Mouse (Mus musculus) kidney, postnatal 14 days (tissue): ENCODE data around the gene G3bp2.
A peak's percentile ranks its signal among the peaks of the same experiment; 100 is the strongest.
"Not testable (repeated sequence)": the region's sequence is repeated elsewhere in the genome, so short reads cannot be mapped to it uniquely, and the experiment has no call there.

Experiments used
- DNase-seq: peaks from one replicate; pipeline ENCODE4 v3.0.0; 2022; ENCODE audit warnings: mixed read lengths

G3bp2 gene

DNA sequence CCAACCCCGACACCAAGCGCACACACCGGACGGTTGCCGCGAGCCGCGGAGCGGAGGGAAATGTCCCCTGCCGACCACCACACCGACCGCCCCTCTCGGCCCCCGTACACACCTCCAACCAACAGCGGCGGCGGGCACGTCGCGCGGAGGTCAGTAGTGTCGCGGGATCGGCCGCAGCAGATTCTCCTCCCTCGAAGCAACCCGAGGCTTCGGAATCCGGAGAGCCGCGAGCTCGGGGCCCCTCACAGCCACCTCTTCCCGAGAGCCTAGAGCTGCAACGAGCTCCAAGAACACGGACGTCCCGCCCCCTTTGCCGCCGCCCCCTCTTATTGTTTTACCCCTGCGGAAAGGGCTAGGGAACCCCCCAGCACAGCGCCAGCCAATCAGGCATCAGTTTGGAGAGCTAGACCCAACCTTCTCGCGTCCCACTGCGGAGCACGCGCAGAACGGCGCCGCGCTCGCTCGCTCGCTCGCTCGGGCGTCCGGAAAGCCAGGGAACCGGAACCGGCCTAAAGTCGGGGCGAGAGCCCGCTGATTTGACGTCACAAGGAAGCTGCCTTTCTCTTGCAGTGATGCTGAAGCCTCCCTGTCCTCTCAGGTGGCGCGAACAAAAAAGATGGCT is at the start of gene G3bp2:
Gene G3bp2 (minus strand): TSS at position 303 of the 622 bp plus-strand sequence.
- DNase-seq: peak; percentile 98

DNA sequence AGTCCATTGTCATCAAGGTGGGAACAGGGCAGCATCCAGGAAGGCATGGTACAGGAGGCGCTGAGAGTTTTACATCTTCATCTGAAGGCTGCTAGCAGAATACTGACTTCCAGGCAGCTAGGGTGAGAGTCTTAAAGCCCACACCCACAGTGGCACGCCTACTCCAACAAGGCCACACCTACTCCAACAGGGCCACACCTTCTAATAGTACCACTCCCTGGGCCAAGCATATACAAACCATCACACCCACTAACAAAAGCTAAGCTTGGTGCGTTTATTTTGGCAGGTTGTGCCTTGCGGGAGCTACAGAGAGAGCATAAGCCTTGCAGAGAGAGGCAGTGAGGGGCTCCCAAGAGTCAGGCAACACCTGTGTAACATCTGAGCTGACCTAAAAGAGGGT is 49.5 kb upstream of the G3bp2 start:
- DNase-seq: not testable (repeated sequence)

DNA sequence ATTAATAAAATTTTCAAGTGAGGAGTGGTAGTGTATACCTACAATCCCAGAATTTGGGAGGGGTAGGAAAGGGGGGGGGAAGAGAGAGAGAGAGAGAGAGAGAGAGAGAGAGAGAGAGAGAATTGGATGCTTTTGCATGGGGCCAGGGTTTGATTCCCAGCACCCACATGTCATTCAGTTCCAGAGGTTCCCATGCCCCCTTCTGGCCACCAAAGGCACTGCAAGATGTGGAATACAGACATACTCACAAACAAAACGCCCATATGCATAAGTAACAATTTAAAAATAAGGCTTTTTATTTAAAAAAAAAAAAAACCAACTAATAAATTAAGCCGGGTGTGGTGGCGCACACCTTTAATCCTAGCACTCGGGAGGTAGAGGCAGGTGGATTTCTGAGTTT is 48.6 kb upstream of the G3bp2 start:
- DNase-seq: no peak

DNA sequence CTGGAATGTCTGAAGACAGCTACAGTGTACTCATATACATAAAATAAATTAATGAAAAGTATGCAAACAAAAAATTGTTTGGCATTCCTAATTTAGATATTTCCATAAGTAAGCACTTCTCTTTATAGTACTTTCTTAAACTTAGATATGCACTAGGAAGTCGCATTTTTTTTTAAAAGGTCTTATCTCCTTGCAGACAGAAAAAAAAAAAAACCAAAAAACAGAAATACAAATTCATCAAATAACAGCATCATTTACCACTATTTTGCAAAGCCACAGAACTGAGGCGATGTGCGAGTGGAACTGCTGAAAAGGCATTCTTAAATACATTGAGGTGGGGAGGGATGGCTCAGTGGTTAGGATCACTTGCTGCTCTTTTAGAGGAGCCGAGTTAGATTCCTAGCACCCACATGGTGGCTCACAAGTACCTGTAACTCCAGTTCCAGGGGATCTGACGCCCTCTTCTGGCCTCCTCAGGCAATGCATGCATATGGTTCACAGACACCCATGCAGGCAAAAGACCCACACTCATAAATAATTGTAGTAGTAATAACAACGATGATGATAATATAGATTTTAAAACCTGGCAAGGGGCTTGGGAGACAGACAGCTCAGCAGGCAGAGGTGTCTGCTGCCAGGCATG is 46.6 kb upstream of the G3bp2 start:
- DNase-seq: no peak

DNA sequence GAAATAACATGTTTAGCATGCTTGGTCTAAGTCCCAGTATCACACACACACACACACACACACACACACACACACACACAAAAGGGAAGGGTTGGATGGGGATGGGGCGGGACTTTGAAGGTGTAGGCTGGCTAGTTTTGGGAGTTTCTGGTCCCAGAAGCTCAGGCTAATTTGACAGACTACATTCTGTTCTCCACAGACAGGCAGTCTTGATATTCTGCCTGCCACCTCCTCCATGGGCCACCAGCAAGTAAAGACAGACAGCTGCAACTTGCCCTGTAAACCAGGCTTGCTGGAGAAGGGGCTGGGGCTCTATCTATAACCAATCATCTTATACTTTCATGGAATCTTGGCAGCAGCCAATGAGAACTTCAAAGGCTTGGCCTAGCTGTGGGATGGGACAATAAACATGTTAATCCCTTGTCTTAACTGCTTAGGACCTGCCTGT is 45.8 kb upstream of the G3bp2 start:
- no peak for DNase-seq

DNA sequence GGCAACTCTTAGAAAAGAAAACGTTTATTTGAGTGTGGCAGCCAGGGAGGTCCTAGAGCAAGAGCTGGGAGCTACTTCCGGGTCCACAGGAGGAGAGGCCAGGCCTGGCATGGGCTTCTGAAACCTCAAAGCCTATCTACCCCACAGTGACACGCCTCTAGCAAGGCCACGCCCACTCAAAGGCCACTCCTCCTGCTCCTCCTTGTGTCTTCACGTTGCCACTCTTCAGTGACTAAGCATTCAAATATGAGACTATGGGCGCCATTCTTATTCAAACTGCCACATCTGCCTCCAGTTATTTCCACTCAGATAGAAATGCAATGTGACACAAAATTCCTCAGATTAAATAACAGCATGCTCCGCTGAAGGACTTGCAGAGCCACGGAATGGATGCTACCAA is 45.1 kb upstream of the G3bp2 start:
- DNase-seq: peak; percentile 35

DNA sequence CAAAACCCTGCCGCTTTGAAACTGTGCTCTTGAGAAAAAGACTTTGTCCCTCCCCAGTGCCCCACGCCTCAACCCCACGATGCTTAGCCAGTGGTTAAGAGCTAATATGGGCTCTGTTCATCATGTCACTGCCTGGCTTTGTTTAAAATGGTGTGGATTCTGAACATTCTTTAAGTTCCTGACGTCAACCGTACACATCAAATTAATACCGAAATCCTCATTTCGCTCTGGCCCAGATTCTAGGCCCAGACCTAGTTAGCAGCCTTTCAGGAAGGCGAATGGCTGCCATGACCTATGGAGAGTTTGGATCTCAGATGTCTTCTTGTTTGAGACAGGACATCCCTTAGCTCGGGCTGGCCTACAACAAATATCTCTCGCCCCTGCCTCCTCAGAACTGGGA is 44.2 kb upstream of the G3bp2 start:
- no peak for DNase-seq

DNA sequence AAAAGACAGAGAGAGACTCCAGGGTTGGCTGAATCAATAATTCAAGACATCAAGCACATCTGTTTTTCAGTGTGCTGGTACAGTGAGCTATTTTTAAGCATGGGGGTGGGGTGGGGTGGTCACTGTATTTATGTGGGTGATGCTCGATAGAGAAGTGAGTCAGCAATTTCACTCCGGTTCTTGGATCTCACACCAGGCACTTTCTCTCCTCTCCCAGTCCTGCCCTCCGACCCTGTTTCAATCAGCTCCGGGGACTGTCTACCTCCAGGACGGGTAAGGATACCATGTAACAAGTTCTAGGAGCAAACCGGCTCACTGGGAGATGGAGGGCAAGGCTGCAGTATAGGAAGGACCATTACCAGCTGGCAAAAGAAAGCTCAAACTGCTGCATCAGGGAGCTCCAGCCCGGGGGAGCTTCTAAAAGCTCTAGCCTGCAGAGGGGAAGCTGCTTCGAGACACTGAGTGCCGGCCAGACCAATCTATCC is 43.7 kb upstream of the G3bp2 start:
- no peak for DNase-seq

DNA sequence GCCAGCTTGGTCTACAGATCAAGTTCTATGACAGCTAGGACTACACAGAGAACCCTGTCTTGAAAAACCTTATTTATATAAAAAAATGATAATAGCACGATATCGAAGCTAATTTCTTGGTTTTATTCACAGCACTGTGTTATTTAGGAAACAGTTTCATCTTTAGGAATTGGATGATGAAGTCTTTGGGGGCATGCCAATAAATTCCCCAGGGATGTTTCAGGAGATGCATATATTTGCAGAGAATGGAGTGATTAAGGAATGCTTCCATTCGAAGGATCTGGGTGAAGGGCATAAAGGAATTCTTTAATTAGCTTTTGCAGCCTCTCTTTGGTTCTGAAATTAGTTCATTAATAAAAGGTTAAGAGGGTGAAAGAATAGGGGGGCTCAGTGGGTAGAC is 41.9 kb upstream of the G3bp2 start:
- DNase-seq: no peak

DNA sequence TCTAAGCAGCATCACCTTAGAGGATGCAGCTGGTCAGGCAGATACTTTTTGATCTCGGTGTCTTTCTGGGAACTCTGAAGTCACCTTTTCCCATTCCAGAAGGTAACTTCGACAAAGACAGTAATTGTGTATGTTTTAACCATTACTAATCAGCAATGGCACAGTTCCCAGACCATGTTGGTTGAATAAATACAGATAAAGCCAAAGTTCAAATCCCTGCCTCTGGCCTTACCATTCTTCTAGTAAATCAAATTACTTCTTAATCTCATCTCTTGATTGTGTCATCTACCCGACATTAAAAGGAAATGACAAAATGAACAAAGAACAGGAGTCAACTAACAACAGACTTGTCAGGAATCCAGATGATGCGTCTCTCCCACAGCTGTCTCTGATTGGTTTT is 38.1 kb upstream of the G3bp2 start:
- no peak for DNase-seq

DNA sequence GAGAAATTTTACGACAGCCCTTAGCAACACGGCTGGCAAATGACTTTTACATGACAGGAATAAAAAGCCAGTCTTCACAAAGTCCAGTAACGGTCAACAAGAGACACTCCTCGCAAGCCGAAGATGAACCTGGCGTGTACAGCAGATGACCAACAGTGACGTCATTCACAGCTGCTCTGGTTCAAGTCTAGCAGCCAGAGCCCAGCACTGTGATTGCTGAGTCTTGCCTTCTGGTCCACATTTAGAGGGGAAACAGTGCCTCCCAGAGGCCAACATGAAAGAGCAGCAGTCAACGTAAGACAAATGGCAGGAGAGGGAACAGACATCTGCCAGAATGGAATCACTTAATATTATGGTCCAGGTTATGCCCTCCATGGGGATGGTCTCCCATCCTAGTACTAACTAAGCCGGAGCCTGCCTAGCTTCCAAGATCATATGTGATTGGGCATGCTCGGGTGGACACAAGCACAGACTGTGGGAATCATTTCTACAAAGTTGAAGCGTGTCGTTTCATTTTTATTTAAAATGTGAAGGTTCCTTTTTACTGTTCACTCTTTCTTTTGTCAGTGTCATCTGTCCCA is 34.4 kb upstream of the G3bp2 start:
- DNase-seq: peak; percentile 63

DNA sequence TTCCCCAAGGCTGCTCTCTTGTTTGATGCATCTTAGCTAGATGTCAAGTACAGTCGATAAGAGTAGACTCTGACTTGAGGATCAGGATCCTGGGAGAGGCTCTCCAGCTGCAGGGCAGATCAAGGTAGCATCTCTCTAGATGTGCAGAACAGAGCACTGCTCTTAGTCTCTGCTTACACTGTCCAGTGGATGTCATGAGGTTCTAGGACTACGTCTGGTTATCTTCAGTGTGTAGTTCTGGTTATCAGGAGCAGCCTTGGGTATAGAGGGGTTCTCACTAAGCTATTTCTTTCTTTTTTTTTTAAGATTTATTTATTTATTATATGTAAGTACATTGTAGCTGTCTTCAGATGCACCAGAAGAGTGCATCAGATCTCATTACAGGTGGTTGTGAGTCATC is 31.4 kb upstream of the G3bp2 start:
- DNase-seq: no peak

DNA sequence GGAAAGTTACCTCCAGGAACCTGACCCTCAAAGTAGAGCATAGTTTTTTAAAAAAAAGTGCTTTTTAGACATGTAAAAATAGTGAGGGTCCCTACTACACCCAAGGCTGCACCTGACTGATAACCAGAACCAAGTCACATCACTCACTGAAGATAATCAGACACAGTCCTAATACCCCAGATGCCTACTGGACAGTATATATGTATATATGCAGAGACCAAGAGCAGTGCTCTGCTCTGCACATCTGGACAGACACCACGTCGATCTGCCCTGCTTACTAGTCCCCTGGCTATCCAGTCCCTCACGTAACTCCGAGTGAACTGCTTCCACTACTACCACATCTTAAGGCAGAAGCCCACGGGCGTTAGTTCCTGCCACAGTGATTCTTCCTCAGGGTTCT is 30.7 kb upstream of the G3bp2 start:
- no peak for DNase-seq

DNA sequence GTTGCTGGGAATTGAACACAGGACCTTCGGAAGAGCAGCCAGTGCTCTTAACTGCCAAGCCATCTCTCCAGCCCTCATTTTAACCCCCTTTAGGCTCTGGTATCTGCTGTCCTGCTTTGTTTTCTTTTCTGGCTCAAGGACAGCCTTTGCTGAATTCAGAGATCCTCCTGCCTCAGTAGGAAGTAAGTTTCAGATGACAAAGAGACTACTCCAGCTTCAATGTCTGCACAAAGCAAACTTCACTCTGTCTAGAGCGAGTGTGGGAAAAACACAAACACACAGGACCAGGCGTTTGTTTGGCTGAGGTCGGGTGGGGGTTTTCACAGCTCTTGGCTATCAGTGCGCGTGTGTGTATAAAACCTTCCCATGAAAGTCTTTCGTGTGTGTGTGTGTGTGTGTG is 30.0 kb upstream of the G3bp2 start:
- no peak for DNase-seq

DNA sequence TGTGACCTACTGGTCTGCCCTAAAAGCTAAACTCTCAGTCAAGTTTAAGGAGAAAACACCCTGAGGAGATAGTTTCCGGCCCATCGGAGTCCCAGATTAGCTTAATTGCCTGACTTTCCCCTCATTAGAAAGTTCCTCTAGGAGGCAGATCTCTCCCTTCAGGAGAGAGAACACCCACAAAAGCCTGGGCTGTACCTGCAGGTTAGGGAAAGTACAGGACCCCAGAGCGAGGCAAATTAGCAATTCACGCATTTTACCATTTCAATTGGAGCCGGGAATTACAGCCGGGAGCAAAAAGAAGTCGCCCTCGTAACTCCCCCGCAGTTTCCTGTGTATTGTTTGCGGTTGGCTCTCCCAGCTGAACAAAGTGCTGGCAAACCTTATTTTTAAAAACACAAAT is 29.1 kb upstream of the G3bp2 start:
- DNase-seq: no peak

DNA sequence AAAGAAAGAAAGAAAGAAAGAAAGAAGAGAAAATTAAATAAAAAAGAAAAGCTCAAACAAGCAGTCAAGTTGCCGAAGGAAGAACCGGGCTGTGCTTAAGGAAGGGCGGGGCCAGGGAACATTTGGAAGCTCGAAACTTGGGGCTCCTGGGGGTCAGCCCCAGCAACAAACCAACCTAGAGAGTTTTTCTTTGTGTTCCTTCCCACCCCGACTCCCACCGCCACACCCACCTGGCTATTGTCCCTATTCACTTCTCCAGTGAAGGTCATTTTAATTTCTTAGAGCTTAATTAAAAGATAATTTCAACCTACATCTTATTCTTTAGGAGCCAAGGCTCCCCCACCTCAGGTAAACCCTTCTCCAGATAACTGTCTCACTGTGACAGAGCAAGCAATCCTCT is 28.7 kb upstream of the G3bp2 start:
- DNase-seq: no peak

DNA sequence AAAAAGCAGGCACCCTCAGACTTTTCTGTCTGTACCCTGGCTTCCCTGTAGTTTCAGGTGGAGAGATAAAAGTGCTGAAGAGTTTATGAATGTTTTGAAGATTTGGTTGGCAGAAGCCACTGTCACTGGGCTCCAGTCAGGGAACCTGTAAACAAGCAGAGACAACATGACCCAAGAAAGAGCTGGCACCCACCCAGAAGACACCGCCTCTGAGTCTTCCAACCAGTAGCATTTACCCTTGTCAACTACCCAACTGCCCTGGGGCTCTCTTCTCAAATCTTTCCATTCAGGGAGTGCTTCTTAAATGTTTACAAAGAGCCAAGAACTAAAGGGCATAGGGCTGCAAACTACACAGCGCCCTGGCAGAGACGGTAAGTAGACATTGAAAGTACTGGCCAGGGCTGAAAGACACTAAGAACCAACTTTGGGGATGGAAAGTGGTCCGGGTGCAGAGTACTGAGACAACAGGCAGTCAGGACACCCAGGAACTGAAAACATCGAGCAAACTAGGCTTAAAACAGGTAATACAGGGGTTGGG is 27.4 kb upstream of the G3bp2 start:
- DNase-seq: no peak

DNA sequence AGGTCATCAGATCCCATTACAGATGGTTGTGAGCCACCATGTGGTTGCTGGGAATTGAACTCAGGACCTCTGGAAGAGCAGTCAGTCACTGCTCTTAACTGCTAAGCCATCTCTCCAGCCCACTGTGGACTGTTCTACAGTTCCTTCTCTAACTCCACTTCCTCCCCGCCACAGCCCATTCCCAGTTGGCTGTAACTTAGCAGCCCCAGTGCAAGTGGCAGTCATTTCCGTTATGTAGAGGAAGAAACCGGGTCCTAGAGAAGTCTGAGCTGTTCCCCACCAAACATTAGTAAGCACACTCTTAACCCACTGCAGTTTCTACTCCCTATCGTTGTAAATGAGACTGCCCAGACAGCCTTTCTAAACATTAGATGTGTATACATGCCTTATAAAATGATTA is 23.8 kb upstream of the G3bp2 start:
- DNase-seq: no peak

DNA sequence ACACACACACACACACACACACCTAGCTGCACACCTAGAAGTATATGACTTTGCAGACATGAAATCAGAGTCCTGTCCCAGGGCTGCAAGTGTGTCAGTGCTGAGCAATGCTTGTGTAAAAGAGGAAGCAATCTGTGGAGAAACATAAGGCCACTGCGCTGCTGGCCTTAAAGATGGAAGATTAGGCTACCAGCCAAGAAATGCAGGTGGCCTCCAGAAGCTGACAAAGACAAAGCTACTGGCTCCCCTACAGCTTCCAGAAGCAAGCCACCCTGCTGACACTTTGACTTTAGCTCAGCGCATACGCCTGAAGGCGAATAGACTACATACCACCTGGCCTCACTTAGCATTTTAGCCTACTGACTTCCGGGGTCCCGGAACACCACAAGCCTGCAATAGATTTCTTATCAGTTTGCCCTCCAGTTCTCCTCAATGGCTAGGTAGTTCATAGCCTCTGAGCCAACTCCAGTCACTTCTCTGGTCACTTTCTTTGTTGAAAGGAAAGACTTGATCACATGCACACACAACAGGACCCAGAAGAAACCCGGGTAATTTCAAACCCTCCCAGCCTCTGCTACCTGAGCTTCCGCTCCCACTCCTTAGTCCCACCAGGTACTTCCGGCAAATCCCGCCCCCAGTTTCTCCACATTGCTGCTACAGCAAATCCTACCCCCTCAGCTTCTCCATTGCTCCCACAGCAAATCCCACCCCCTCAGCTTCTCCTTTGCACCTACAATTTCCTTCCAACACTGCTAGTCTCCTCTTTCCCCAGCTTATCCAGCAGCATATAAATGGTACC is 23.0 kb upstream of the G3bp2 start:
- peak; percentile 27 for DNase-seq

DNA sequence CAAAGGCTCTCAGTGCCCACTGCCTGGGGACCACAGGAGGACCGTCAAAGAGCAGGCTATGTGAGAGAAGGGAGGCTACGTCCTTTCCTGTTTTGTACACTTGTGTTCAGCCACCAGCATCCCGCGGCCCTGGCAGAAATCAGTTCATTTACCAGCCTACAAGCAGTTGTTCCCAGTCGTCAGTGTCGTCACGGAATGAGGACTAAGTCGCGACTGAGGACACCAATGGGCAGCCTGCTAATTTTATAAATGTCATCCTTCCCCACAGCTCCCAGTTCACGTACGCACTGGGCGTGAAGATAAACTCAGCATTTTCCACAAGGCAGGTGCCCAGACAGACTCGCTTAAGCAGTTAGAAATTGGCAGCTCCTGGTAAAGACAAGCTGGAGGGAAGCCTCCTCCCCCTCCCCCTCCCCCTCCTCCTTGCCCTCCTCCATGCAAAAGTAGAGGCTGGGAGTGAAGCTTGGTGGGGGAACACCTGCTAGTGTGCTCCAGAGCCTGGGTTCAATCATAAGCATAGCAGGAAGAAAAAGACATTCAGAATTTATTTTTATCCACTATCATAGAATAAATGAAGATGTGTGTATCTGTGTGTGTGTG is 20.4 kb upstream of the G3bp2 start:
- no peak for DNase-seq

DNA sequence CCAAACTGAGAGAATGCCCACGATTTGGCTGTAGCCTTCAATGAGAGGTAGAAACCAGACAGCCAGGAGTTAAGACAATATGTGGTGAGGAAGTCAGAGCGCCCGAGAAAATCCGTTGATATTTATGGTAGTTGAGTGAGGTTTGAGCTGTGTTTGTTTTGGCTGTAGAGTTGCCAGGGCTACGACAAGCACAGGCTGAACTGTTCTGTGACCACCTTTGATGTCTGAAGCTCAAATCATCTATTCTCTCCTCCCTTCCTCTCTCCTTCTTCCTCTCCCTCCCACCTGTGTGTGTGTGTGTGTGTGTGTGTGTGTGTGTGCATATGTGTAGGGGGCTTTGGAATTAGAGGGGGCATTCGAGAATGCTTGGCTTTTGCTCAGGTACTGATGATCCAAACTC is 19.5 kb upstream of the G3bp2 start:
- DNase-seq: no peak

DNA sequence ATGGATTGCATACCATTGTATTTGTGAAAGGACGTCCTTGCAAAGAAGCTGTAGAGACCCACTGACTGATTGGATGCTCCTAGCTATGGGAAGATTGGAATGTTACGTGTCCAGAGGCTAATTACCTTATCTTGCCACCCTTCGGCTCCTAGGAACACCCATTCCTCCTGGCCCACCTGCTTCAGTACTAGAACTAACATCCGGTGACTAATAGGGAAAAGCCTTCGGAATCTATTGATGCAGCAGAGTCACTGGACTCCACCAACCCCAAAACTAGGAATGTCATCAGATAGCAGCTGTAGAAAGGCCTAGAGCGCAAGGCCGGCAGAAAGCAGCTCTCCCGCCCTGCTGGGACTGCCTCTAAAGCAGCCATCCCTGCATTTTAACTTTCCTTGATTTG is 18.1 kb upstream of the G3bp2 start:
- DNase-seq: no peak
